Mouse (Mus musculus): Measurements from ENCODE around the gene Gramd1a. TPM values are rescaled to one million over a fixed set of nuclear protein-coding genes. Genes with fewer than 3 reads are reported as not detected.
A peak's percentile ranks its signal among the peaks of the same experiment; 100 is the strongest.

Gramd1a gene
- polyA plus RNA-seq, 1 experiment: 325 TPM

DNA sequence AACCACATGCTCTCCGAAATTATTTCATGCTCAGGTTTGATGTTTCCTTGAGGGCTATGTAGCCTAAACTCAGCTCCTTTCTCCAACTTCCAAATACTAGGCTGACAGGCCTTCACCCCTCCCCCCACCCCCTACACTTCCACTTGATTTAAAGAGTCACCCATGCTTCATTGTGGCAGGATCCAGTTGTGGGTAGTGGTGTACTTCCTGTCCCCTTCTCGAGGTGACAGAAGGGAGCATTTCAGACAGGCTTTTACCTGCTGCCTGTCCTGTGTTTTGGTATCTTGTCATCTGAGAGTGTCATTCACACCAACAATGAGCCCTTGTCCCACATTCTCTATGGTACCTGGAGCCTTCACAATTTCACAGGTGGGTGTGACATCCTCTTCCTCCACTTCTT lies 68.4 kb downstream of the Gramd1a start:
- peak overlapping the region; percentile 44 for H3K27ac ChIP-seq (ENCODE audit: insufficient read depth, low read length)
- H3K4me3 ChIP-seq (ENCODE audit: extremely low read depth, insufficient read depth, insufficient read length): no peak overlapping the region
- TF ChIP-seq CTCF (IDR thresholded peaks at IDR 0.05; ENCODE audit: extremely low read depth, insufficient read depth, insufficient read length, insufficient replicate concordance) (no peak), POLR2A (IDR thresholded peaks at IDR 0.05; ENCODE audit: low read depth, low read length) (no peak)
- H3K27me3 ChIP-seq (ENCODE audit: control insufficient read depth, insufficient read depth, low read length): no peaks in the 10 kb centered on the region
- WGBS: 18% methylated on average over 2 of the region's 2 CpGs
- peaks cover 17% of the 10 kb centered on the region for H3K4me1 ChIP-seq (ENCODE audit: control insufficient read depth, insufficient read depth, insufficient read length)
- DNase-seq (ENCODE audit: low read depth in 1 of 2, low spot score in 2 of 2): no peak
- H3K36me3 ChIP-seq (ENCODE audit: control insufficient read depth, insufficient read depth, low read length): no peaks in the 10 kb centered on the region

DNA sequence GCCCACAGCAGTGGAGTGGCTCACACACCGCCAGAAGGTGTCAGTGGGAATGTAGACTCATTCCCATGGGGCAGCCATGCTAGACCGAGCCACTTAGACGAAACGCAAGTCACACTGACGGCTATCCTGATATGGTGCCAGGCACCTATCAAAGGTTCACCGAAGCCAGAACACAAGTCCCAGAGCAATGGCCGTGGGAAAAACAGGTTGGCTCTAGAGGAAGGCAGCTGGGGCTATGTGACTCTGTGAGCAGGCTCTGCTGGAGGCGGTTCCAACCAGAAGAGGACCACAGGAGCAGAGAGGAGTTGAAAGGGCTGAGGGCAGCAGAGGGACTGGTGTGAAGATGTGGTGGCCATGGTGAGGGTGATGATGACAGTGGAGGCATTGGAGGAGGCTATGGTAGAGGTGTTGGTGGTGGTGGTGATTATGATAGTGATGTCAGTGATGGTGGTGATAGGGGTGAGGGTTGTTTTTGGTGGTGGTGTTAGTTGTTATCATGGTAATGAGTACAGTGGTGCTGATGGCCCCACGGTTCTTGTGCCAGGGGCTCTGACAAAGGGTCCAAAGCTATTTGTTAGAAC lies 69.4 kb downstream of the Gramd1a start:
- Histone ChIP-seq H3K4me1 (ENCODE audit: control insufficient read depth, insufficient read depth, insufficient read length) (peaks cover 17% of the 10 kb centered on the region), H3K36me3 (ENCODE audit: control insufficient read depth, insufficient read depth, low read length) (no peaks in the 10 kb centered on the region), H3K27me3 (ENCODE audit: control insufficient read depth, insufficient read depth, low read length) (no peaks in the 10 kb centered on the region), H3K4me3 (ENCODE audit: extremely low read depth, insufficient read depth, insufficient read length) (no peak overlapping the region), H3K27ac (ENCODE audit: insufficient read depth, low read length) (no peak overlapping the region)
- TF ChIP-seq POLR2A (IDR thresholded peaks at IDR 0.05; ENCODE audit: low read depth, low read length) (no peak), CTCF (IDR thresholded peaks at IDR 0.05; ENCODE audit: extremely low read depth, insufficient read depth, insufficient read length, insufficient replicate concordance) (no peak)
- WGBS: 90% methylated on average over 9 of the region's 9 CpGs
- no peak for DNase-seq (ENCODE audit: low read depth in 1 of 2, low spot score in 2 of 2)

DNA sequence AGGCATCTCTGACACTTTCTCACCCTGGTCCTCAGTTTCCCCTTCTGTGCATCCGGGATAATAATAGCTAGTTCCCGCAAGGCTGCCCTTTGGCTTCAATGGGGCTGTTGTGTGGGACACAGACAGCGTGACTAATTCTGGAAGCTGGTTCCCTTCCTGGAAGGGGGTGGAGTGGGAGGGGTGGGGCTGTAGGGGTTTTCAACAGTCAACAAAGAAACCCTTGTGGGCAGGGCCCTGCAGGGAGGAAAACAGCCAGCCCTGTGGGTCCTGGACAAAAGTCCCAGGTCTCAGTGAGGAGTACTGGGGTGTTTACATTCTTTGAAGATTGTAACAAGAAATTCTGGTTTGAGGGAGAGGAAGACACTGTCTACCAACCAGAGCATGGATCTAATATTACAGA lies 70.5 kb downstream of the Gramd1a start:
- WGBS: 59% methylated on average over 3 of the region's 3 CpGs
- no peak overlapping the region for H3K27ac ChIP-seq (ENCODE audit: insufficient read depth, low read length)
- DNase-seq (ENCODE audit: low read depth in 1 of 2, low spot score in 2 of 2): no peak
- no peak overlapping the region for H3K4me3 ChIP-seq (ENCODE audit: extremely low read depth, insufficient read depth, insufficient read length)
- TF ChIP-seq POLR2A (IDR thresholded peaks at IDR 0.05; ENCODE audit: low read depth, low read length) (no peak), CTCF (IDR thresholded peaks at IDR 0.05; ENCODE audit: extremely low read depth, insufficient read depth, insufficient read length, insufficient replicate concordance) (no peak)
- no peaks in the 10 kb centered on the region for H3K27me3 ChIP-seq (ENCODE audit: control insufficient read depth, insufficient read depth, low read length)
- peaks cover 17% of the 10 kb centered on the region for H3K4me1 ChIP-seq (ENCODE audit: control insufficient read depth, insufficient read depth, insufficient read length)
- no peaks in the 10 kb centered on the region for H3K36me3 ChIP-seq (ENCODE audit: control insufficient read depth, insufficient read depth, low read length)

DNA sequence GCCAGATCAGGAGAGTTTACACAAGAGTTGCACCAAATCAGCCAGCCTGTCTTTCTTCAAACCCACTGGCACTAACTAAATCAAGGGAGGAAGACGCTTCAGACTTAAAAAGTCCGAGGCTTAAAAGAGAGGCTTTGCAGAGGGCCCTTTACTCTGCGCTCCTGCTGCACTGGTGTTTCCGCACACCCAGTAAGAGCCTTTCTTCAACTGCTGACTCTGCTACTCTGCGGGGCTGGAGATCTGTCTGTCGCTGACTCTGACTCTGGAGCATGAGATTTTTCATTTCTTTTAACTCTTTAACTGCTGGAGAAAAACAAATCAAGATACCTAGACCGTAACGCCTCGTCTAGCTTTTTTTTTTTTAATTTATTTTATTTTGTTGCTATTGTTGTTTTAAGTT lies 71.6 kb downstream of the Gramd1a start:
- Histone ChIP-seq H3K27me3 (ENCODE audit: control insufficient read depth, insufficient read depth, low read length) (no peaks in the 10 kb centered on the region), H3K36me3 (ENCODE audit: control insufficient read depth, insufficient read depth, low read length) (no peaks in the 10 kb centered on the region), H3K27ac (ENCODE audit: insufficient read depth, low read length) (no peak overlapping the region), H3K4me3 (ENCODE audit: extremely low read depth, insufficient read depth, insufficient read length) (no peak overlapping the region), H3K4me1 (ENCODE audit: control insufficient read depth, insufficient read depth, insufficient read length) (peaks cover 9% of the 10 kb centered on the region)
- WGBS: 66% methylated on average over 9 of the region's 9 CpGs
- no peak for DNase-seq (ENCODE audit: low read depth in 1 of 2, low spot score in 2 of 2)
- TF ChIP-seq CTCF (IDR thresholded peaks at IDR 0.05; ENCODE audit: extremely low read depth, insufficient read depth, insufficient read length, insufficient replicate concordance) (no peak), POLR2A (IDR thresholded peaks at IDR 0.05; ENCODE audit: low read depth, low read length) (no peak)

DNA sequence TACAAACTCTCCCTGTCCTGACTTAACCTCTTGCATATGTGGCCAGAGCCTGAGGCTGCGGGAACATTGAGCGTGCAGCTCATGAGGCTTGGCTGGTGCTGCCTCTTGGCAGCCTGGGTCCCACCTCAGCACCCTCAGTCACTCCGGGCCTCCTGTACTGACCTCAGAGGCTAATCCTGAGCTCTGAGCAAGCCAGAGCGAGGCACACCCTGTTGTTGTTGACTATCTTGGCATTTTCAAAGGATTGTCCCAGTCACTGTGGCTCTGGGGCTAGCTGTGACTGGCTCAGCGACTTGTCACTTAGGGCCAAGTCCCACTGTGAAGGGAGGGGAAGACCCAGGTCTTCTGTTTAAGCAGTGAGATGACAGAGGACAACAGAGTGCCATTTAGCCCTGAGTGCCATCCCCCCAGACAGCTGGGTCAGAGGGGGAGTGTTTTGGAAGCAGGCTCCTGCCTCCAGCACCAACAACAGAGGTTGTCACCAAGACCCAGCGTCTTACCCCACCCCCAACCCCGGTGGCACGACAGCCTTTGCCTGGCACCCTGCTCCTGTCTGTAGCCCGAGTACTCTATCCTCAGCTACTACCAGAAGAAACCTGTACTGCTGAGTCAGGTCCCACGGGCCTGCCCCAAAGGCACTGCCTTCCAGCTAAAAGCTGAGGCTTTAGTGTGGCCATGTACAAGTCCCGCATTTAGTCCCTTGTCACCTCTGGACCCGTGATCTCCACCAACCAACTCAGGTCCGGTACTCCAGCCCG lies 72.7 kb downstream of the Gramd1a start:
- Histone ChIP-seq H3K27me3 (ENCODE audit: control insufficient read depth, insufficient read depth, low read length) (no peaks in the 10 kb centered on the region), H3K27ac (ENCODE audit: insufficient read depth, low read length) (no peak overlapping the region), H3K36me3 (ENCODE audit: control insufficient read depth, insufficient read depth, low read length) (no peaks in the 10 kb centered on the region), H3K4me3 (ENCODE audit: extremely low read depth, insufficient read depth, insufficient read length) (no peak overlapping the region), H3K4me1 (ENCODE audit: control insufficient read depth, insufficient read depth, insufficient read length) (peaks cover 4% of the 10 kb centered on the region)
- TF ChIP-seq POLR2A (IDR thresholded peaks at IDR 0.05; ENCODE audit: low read depth, low read length) (no peak), CTCF (IDR thresholded peaks at IDR 0.05; ENCODE audit: extremely low read depth, insufficient read depth, insufficient read length, insufficient replicate concordance) (no peak)
- WGBS: 71% methylated on average over 14 of the region's 14 CpGs
- no peak for DNase-seq (ENCODE audit: low read depth in 1 of 2, low spot score in 2 of 2)

DNA sequence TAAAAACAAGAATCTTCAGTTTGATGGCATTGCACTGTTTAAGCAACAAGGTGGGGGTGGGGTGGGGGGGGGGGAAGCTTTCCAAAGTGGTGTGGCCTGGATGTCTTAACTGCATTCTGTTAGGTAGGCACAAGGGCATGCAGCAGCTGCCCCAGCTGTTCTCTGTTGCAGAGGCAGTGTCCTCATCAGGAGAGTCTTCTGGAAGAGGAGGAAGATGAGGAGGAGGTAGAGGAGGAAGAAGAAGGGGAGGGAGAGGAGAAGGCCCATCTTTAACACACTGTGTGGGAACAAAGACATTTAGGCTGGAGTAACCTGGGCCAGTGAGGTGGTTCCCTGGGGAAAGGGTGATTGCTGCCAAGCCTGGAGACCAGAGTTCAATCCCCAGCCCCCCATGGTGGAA lies 73.6 kb downstream of the Gramd1a start:
- no peaks in the 10 kb centered on the region; the same call in 1 of the 2 replicates for H3K4me1 ChIP-seq (ENCODE audit: control insufficient read depth, insufficient read depth, insufficient read length)
- no peaks in the 10 kb centered on the region for H3K27me3 ChIP-seq (ENCODE audit: control insufficient read depth, insufficient read depth, low read length)
- H3K36me3 ChIP-seq (ENCODE audit: control insufficient read depth, insufficient read depth, low read length): no peaks in the 10 kb centered on the region
- TF ChIP-seq CTCF (IDR thresholded peaks at IDR 0.05; ENCODE audit: extremely low read depth, insufficient read depth, insufficient read length, insufficient replicate concordance) (no peak), POLR2A (IDR thresholded peaks at IDR 0.05; ENCODE audit: low read depth, low read length) (no peak)
- no peak overlapping the region for H3K27ac ChIP-seq (ENCODE audit: insufficient read depth, low read length)
- no peak for DNase-seq (ENCODE audit: low read depth in 1 of 2, low spot score in 2 of 2)
- H3K4me3 ChIP-seq (ENCODE audit: extremely low read depth, insufficient read depth, insufficient read length): no peak overlapping the region

DNA sequence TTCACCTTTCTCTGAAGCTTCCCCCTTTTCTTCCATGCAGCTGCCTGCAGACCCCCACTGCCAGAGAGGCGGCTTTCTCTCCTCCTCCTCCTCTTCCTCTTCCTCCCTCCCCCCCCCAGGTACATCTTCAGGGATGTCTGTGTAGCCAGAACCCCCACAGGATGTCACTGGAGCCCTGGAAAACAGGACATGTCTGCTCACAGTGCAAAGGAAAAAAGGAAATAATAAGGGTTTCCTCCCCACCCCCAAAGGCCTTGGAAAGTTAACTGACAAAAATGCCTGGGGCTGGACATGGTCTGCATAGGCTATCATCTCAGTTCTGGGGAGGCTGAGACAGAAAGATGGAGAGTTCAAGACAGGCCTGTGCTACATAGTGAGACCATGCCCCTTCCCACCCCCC lies 74.6 kb downstream of the Gramd1a start:
- no peaks in the 10 kb centered on the region; the same call in 1 of the 2 replicates for H3K4me1 ChIP-seq (ENCODE audit: control insufficient read depth, insufficient read depth, insufficient read length)
- no peaks in the 10 kb centered on the region for H3K27me3 ChIP-seq (ENCODE audit: control insufficient read depth, insufficient read depth, low read length)
- 63% methylated on average over 1 of the region's 1 CpGs for WGBS
- no peak overlapping the region for H3K4me3 ChIP-seq (ENCODE audit: extremely low read depth, insufficient read depth, insufficient read length)
- no peak for TF ChIP-seq POLR2A (IDR thresholded peaks at IDR 0.05; ENCODE audit: low read depth, low read length)
- no peak for TF ChIP-seq CTCF (IDR thresholded peaks at IDR 0.05; ENCODE audit: extremely low read depth, insufficient read depth, insufficient read length, insufficient replicate concordance)
- H3K36me3 ChIP-seq (ENCODE audit: control insufficient read depth, insufficient read depth, low read length): no peaks in the 10 kb centered on the region
- H3K27ac ChIP-seq (ENCODE audit: insufficient read depth, low read length): no peak overlapping the region
- DNase-seq (ENCODE audit: low read depth in 1 of 2, low spot score in 2 of 2): no peak
